In genomic region chr4:70446774-70447173, GRCm38 (mm10) we compare ENCODE assay signal across 24 mouse cellular contexts.
"Had no signal": no experiment of that assay in that cellular context is flagged by ENCODE, and none has a peak within 500 bp of the region (broad histone marks: within the 10 kb centered on the region; RNA-seq: fewer than 3 reads in every experiment).

No protein-coding gene starts in this region.

- ATAC-seq: hindbrain, postnatal 0 days; intestine, embryonic 16.5 days had no signal

- H3K4me1 ChIP-seq: heart, embryonic 13.5 days; heart, embryonic 15.5 days; hindbrain, embryonic 12.5 days; kidney, embryonic 15.5 days; limb, embryonic 13.5 days; limb, embryonic 15.5 days had no signal

- H3K9me3 ChIP-seq: heart, embryonic 15.5 days; hindbrain, embryonic 12.5 days; kidney, embryonic 15.5 days; limb, embryonic 13.5 days; limb, embryonic 15.5 days had no signal

- H3K4me2 ChIP-seq: heart, embryonic 11.5 days; heart, embryonic 13.5 days; heart, embryonic 15.5 days; hindbrain, embryonic 12.5 days; kidney, embryonic 15.5 days; limb, embryonic 13.5 days; limb, embryonic 15.5 days had no signal

- H3K36me3 ChIP-seq: heart, embryonic 13.5 days; heart, embryonic 15.5 days; hindbrain, embryonic 12.5 days; kidney, embryonic 15.5 days; limb, embryonic 13.5 days; limb, embryonic 15.5 days had no signal

- H3K4me3 ChIP-seq: heart, adult 2 months; heart, embryonic 13.5 days; heart, embryonic 15.5 days; hindbrain, embryonic 12.5 days; kidney, embryonic 15.5 days; limb, embryonic 13.5 days; limb, embryonic 15.5 days had no signal

- H3K27ac ChIP-seq: heart, adult 2 months; heart, embryonic 13.5 days; heart, embryonic 15.5 days; hindbrain, embryonic 12.5 days; hindbrain, postnatal 0 days; kidney, embryonic 15.5 days; kidney, postnatal 0 days; limb, embryonic 13.5 days; limb, embryonic 15.5 days had no signal

- H3K9ac ChIP-seq: heart, embryonic 13.5 days; heart, embryonic 15.5 days; hindbrain, embryonic 12.5 days; kidney, embryonic 15.5 days; limb, embryonic 13.5 days; limb, embryonic 15.5 days had no signal

- H3K27me3 ChIP-seq: heart, embryonic 13.5 days; heart, embryonic 15.5 days; hindbrain, embryonic 12.5 days; kidney, embryonic 15.5 days; limb, embryonic 13.5 days; limb, embryonic 15.5 days had no signal

- DNase-seq: gastrocnemius, postnatal 14 days; gastrocnemius, postnatal 36 days; heart, adult 11 months; heart, adult 2 months; heart, postnatal 14 days; heart, postnatal 36 days; kidney, adult 11 months; kidney, adult 2 months; kidney, adult 9 months; kidney, postnatal 14 days; kidney, postnatal 36 days; layer of hippocampus, adult 9-11 months; layer of hippocampus, postnatal 36 days; left cerebral cortex, postnatal 4 days had no signal
